Mouse (Mus musculus) G1E-ER4 (cell line): ENCODE results near the gene Tanc1. TPM values are rescaled to one million over a fixed set of nuclear protein-coding genes. Genes with fewer than 3 reads are reported as not detected.

Experiments used
- GATA1 ChIP-seq: IDR thresholded peaks from one replicate; pipeline ENCODE4 v1.8.0; 2012; ENCODE audit warnings: low read length, inconsistent platforms
- polyA plus RNA-seq: library from polyadenylated mRNA; stranded (reverse); fragments of >175 nt; gene quantifications from 2 replicates; pipeline ENCODE4 v1.2.3, GENCODE M21; 2012

Gene Tanc1
- polyA plus RNA-seq, 1 experiment: 0.01 TPM

DNA sequence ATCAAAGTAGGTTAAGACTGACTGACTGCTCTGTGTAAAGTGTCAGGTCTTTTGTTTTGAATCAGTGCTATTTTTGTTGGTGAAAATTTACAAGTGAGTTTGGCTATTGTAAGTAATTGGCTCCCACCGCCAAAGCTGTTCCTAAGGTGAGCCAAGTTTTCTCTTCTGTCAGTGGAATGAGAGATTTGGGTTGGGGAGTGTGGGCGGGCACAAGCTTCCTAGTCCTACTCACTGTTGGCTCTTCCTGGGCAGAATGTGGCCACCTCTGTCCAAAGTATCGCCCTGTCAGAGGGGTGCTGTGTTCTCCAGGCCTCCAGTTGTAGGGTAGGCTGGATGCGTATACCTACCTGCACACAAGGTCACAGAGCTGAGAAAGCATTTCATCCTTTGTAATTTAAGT, 213.5 kb downstream of the Tanc1 start:
- TF ChIP-seq GATA1: no peak

DNA sequence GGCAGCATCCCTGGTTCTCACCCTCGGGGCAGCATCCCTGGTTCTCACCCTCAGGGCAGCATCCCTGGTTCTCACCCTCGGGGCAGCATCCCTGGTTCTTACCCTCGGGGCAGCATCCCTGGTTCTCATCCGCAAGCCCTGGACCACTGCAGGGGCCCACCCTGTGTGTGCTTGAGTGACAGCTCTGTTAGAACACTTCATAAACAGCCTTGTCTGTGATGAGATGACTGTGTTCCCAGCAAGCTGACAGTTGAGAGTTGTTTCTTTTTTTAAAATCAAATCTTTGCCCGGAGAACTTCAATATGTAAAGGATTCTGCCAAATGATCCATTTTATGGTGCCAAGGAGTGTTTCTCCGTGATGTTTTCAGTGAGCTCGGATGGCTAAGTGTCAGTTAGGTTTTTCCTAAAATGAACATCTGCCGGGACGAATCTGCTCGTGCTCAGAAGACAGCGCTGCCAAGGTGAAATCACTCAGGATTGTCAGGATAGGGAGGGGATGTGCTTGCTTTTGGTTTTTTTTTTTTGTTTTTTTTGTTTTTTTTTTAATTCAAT, 216.3 kb downstream of the Tanc1 start:
- TF ChIP-seq GATA1: no peak

DNA sequence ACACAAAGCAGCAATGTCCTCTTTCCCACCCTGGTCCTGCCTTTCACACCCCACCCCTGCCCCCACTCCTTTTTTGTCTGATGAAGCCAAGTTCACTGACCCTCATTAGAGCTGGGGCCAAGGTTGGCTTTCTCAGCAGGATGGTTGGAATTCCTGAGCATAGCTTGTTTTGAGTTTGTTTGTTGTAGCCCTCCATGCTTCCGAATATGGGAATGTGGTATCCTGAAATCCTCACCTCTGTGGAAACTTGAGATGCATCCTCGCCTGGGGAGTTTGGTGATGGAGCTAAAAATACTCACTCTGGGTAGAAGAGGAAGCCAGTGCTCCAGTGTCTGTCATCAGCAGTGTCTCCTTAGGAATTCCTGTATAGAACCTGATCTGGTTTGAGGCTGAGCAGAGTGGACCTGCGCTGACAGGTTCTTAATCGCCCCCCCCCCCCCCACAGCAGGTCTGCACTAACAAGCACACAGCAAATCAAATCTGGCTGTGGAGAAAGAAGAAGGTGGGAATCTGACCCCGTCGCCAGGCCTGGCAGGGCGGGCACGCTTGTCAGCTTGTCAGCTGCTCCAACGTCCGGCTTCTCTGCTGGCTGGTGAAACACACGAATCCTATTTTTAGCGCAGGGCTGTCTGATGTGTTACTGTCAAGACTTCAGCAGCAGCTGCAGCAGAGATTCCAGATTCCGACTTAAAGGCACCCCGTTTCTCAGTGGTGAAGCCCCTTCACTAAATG, 217.1 kb downstream of the Tanc1 start:
- no peak for TF ChIP-seq GATA1

DNA sequence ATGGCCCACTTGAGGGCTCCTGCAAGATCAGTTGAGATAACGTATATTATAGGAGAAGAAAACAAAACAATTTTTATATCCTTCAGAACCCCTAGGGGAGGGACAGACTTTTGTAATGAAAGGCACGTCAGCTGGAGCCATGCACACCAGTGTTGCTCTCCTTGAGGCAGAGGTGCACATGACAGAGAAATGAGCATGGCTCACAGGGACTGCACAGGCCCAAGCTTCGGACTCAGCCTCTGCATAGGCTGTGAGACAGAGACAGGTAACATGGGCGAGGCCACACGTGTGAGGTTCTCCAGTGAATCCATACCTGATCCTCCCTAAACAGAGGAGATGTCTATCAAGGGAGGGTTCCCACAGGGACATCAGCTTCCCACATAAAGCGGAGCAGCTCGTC, 217.9 kb downstream of the Tanc1 start:
- no peak for TF ChIP-seq GATA1

DNA sequence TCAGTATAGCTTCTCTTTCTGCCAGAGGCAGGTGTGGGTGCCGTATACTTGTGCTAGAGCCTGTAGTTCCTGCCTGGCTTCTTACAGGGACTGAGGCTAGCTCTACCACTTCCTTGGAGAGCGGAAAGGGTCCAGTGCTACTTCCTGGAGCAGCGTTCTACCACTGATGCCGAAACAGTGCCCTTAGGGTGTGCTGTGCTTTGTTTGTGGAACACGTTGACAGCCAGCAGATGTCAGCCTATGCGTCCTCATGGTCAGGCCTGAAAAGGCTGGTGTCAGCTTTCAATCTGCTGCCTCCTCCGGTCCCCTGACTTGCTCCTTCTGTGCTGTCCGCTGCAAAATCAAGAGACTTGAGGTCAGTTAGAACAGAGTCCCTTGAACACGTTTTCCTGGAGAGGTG, 218.3 kb downstream of the Tanc1 start:
- TF ChIP-seq GATA1: no peak

DNA sequence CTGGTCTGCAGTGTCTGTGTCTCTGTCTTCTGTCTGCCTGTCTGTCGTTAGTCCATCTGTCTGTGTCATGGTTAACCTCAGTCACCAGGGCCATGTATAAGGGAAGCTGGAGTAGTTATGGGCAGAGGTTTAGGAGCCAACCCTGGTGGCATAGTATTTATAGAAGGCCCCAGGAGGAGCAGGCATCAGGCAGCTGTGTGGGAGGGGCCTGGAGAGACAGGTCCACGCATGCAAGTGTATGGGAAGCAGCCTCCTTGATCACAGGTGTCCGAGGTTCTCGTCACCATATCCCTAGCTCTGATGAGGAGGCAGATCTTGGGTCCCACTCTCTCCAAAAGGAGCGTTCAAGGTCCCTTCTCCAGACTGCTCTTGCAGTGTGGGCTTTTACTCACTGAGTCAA, 219.1 kb downstream of the Tanc1 start:
- no peak for TF ChIP-seq GATA1

DNA sequence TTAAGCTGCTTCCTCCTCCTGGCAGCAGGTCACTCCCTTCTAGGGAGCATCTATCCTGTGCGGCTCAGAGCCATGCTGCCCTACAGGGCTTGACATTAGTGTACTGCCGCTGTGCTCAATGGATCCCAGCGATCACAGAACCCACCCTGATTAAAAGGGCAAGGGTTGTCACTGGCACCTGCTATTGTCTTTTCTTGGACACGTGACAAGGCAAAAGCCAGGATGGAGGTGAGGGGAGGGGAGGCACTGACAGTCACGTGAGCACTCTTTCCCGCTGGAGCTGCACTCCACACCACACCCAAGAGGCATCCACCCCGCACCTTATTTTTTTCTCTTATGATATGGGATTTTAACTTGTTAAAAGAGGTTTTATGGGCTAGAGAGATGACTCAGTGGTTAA, 220.0 kb downstream of the Tanc1 start:
- TF ChIP-seq GATA1: no peak

DNA sequence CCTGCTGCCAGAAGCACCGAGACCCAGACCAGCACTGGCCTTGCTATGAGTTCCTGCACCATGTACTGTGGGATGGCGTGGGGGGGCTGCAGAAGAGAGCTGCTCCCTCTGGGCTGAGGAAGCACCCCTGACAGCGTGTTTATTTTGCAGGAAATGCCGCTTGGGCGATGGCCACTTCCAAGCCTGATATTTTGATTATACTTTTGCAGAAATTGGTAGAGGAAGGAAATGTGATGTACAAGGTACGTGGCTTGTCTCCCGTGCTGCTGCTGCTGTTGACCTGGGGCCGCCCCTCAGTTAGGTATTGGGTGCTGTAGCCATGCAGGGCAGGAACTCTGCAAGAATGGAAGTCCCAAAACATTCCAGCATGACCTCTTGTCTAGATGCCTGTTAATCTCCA, 227.0 kb downstream of the Tanc1 start:
- TF ChIP-seq GATA1: no peak

DNA sequence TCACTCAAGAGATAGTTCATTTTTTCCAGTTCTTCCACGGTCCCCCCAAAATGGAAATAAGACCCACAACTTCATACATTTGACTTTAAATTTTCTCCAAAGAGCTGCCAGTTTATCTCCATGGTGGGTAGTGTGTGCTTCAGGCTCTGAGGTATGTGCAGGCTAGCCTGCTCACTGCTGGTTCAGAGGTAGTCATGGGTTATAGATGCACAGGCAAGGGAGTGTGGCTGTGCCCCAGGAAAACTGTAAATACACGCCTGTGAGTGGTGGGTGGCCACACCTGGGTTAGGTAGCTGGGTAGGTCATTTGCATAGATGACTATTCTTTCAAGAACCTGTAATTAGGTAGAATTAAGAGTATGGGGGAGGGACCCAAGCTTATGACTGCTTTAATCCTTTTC, 227.9 kb downstream of the Tanc1 start:
- TF ChIP-seq GATA1: no peak

DNA sequence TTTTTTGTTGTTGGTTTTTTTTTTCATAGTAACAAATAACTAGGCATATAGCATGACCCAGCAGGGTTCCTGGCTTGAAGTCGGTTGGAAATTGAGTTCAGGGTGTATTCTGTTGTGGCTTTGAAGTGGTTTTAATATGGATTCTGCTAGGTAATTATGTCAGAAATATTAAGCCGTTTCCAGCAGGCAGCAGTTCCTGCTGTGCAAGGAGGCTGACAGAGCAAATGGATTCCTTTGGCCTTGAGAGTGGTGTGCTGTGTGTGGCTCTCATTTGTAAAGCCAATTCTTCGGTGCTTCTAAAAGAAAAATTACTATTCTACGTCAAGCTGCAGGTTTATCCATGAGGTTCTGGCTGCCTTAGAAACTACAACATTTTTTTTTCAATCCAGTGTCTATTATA, 228.3 kb downstream of the Tanc1 start:
- no peak for TF ChIP-seq GATA1

DNA sequence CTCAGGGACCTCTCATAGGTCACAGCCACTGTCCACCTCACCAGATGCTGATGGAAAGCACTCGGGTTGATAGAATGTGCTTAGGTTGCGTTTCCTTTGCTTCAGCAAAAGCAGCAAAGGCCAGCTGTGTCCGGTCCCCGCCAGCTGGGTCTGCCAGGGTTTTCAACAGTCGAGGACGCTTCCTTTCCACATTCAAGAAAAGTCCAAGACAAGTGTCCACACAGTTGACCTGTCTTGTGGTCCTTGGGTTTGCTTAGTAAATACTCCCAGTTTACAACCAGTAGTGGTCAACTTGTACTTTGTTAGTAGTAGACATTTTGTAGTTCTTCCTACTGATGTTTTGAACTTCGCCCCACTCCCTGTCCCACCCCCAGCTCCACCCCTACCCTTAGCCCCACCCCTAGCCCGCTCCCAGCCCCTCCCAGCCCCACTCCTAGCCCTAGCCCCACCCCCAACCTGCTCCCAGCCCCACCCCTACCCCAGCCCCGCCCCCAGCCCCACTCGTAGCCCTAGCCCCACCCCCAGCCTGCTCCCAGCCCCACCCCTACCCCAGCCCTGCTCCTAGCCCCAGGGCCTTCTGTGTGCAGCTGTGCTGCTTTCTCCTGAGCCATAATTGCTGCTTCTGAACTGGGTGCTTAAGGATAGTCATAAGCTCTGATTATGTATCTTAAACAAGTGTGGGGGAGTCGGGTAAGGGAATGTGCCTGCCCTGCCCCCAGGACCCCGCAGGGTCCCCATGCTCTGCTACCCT, 229.5 kb downstream of the Tanc1 start:
- no peak for TF ChIP-seq GATA1

DNA sequence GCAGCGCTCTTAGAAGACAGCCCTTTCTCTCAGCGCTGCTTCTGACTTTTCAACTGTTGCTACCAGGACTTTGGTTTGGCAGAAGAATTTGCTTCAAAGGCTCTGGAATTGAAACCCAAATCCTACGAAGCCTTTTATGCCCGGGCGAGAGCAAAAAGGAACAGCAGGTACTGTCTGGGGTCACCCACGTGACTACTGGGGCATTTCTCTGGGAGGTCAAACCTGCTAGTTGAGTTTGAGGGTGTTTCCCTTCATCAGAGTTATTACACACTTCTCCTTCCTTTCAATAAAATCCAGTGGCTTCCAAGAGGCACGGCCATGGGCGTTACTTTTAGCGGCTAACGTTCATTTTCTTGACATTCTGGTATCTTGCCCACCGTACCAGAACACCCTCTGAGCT, 230.1 kb downstream of the Tanc1 start:
- TF ChIP-seq GATA1: no peak

DNA sequence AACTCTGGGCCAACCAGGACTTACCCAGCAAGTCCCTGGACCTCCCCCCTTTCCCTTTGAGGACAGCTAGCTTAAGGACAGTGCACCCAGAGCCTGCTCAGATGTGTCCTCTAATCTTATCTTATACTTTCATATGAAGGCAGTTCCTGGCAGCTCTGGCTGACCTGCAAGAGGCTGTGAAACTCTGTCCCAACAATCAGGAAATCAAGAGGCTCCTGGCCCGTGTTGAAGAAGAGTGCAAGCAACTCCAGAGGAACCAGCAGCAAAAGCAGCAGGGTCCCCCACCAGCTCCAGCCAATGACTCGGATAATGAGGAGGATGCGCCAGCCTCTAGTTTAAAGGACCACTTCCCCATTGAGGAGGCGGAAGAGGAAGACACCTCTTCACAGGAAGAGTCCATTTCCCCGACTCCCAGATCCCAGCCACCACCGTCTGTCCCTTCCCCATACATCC, 230.7 kb downstream of the Tanc1 start:
- no peak for TF ChIP-seq GATA1

DNA sequence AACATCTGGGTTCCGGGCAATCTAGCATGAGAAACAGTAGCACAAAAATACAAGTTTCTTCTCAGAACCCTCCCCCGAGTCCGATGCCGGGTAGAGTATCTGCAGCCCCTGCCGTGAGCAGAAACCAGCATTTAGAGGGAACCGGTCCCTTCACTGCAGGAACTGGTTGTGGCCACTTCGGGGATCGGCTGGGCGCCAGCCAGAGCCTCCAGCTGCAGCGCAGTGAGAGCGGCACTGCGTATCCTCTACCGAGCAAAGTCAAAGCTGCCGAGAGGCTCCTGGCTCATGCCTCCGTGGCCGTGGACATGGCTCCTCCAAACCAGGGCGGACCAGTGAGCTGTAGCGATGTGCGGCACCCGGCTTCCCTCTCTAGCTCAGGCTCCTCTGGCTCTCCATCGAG, 231.3 kb downstream of the Tanc1 start:
- no peak for TF ChIP-seq GATA1

DNA sequence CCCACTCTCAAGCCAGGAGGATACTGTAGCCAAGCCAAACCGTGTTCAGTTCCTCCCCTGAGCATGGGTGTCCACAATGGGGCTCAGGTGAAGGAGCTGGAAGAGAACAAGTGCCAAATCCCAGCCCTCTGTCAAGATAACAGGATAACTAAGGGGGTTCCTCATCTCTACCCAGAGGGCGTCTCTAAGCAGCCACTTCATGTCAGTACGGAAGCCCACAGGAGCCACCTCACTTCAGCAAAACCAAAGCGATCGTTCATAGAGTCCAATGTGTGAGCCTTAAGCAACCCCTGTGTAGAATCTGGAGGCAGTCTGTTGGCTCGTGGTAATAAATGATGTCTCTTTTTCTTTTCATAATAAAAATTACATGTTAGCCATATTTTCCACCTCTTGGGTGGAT, 232.0 kb downstream of the Tanc1 start:
- no peak for TF ChIP-seq GATA1

DNA sequence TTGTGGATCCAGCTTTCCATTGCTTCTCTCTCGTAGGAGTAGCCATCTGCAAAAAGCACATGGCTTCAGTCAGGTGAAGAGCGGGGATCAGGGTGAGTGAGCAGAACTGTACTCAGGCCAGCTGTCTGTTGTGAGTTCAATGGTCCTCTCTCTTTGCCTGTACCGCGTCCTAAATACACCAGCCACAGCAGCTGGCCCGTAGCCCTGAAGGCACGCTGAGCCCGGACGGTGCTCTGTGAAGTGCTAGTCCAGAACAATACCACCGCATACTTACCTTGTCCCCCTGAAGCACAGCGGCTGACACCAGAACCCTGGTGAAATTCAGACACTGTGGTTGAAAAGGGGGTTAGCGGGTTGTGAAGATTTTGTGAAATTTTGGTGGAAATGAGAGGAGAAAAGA, 241.1 kb downstream of the Tanc1 start:
- no peak for TF ChIP-seq GATA1

DNA sequence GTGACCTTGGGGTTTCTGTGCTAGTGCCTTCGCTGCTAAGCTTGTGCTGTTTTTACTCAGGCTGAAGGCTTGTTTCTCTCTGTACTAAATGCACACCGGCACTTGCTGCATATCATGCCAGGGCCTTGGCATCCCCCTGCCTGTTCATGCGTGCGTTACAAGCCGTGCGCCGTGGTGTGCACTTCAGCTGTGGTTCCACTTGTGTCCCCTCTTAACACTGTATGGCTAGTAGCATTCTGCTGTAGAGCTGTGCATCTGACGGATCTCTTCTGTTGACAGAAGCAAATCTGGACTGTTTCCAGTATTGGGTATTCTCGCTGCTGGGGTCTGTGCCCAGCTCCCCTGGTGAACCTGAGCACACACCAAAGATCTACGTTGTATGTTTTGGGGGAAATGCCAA, 241.7 kb downstream of the Tanc1 start:
- TF ChIP-seq GATA1: no peak
